In the genomic region with DNA sequence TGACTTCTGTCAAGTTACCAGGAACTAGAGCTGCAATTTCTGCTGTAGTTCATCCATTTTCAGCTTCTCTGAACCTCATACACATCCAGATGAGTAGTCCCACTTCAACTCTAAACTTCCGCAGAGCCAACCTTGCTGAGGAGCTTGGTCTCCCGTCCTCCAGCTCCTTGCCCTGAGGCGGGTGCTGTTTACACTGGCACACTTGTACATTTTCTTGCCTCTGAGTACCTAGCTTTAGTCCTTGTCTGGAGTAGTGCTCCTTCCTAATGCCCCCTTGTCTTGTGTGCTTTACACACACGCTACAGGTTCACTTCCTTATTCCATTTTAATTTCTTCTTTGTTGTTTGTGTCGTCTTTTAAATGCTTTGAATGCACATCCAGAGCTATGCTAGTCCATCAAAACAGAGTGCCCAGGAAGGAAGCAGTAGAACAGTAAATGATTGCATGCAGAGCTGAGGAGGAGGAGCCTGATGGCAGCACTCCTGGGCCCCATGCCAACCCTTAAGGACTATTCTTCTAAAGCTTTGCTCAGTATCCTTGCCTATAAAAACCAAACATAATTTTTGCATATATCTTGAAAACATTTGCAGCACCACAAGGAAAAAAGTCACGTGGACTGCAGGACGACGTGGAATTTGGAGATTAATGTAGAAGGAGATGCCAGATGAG, we compare ENCODE assay signal across 30 mouse cellular contexts. TPM values are rescaled to one million over a fixed set of nuclear protein-coding genes. Genes with fewer than 3 reads are reported as not detected.
DNase-seq lines count a peak whose midpoint lies in the region; ATAC-seq and TF ChIP-seq lines count a peak whose summit lies in the region.
"Had no signal": no experiment of that assay in that cellular context is flagged by ENCODE, and none has a peak within 500 bp of the region (broad histone marks: within the 10 kb centered on the region; RNA-seq: fewer than 3 reads in every experiment).

No protein-coding gene starts in this region.

- 57% methylated on average over 8 of the region's 8 CpGs for WGBS in lung, adult 2 months
- 64% methylated on average over 8 of the region's 8 CpGs for WGBS in lung, embryonic 15.5 days

- no peaks in the 10 kb centered on the region for H3K4me1 ChIP-seq in lung, adult 2 months (ENCODE audit: control insufficient read depth, insufficient read depth, low read length)
- 0 out of 2 replicates have a peak, but pooled peaks cover 4% of the 10 kb centered on the region for H3K4me1 ChIP-seq in lung, embryonic 15.5 days
- H3K4me1 ChIP-seq: embryonic facial prominence, embryonic 12.5 days; liver, embryonic 12.5 days; neural tube, embryonic 15.5 days; stomach, embryonic 15.5 days had no signal

- no peak overlapping the region for H3K4me3 ChIP-seq in lung, adult 2 months (replicated peaks; ENCODE audit: extremely low read depth, low read depth, low read length)
- H3K4me3 ChIP-seq in lung, embryonic 15.5 days: no peak overlapping the region
- H3K4me3 ChIP-seq: embryonic facial prominence, embryonic 12.5 days; heart, embryonic 10.5 days; heart, embryonic 15.5 days; liver, embryonic 12.5 days; megakaryocyte, embryonic 14.5 days; neural tube, embryonic 15.5 days; stomach, embryonic 15.5 days had no signal

- peak overlapping the region; percentile 27; the same call in 1 of the 2 replicates for H3K27ac ChIP-seq in lung, embryonic 15.5 days
- H3K27ac ChIP-seq: embryonic facial prominence, embryonic 12.5 days; heart, embryonic 10.5 days; heart, embryonic 15.5 days; liver, embryonic 12.5 days; neural tube, embryonic 15.5 days; stomach, embryonic 15.5 days had no signal

- ATAC-seq in frontal cortex, adult (ENCODE audit: low TSS enrichment): peak; percentile 57; the same call in 1 of the 2 replicates
- ATAC-seq in lung, embryonic 15.5 days (ENCODE audit: borderline replicate concordance, extremely low read depth, low FRiP score, low TSS enrichment): peak; percentile 74
- ATAC-seq: forebrain, embryonic 16.5 days; hindbrain, embryonic 16.5 days; liver, embryonic 12.5 days; liver, postnatal 0 days; Patski had no signal

- no peak for DNase-seq in frontal cortex, postnatal 25 days (ENCODE audit: low spot score in 2 of 2)
- peak; percentile 42 to 58 for DNase-seq in lung, adult 18-20 months
- DNase-seq in lung, adult 2 months: no peak
- peak; percentile 55 for DNase-seq in lung, postnatal 25 days (ENCODE audit: low spot score)
- DNase-seq in cerebellum, adult 8-10 months: no peak
- DNase-seq in adrenal gland, postnatal 10 days: no peak
- DNase-seq: adrenal gland, postnatal 14 days; cerebellum, adult 11 months; cerebellum, adult 9-11 months; embryo, embryonic 11 days; gastrocnemius, postnatal 10 days; kidney, adult 18-20 months; layer of hippocampus, postnatal 36 days; left cerebral cortex, postnatal 4 days; liver, postnatal 0 days; midbrain, embryonic 14.5 days; retina, postnatal 1 day; thymus, postnatal 14 days had no signal

- no peak overlapping the region for H3K4me2 ChIP-seq in lung, embryonic 15.5 days
- H3K4me2 ChIP-seq: embryonic facial prominence, embryonic 12.5 days; heart, embryonic 15.5 days; liver, embryonic 12.5 days; neural tube, embryonic 15.5 days; stomach, embryonic 15.5 days had no signal

- H3K9me3 ChIP-seq in lung, embryonic 15.5 days: no peaks in the 10 kb centered on the region
- H3K9me3 ChIP-seq: heart, embryonic 15.5 days; neural tube, embryonic 15.5 days; stomach, embryonic 15.5 days had no signal

- no peak overlapping the region for H3K9ac ChIP-seq in lung, embryonic 15.5 days
- H3K9ac ChIP-seq: embryonic facial prominence, embryonic 12.5 days; heart, embryonic 15.5 days; liver, embryonic 12.5 days; liver, postnatal 0 days; neural tube, embryonic 15.5 days; stomach, embryonic 15.5 days had no signal

- TF ChIP-seq CTCF in lung, adult 2 months (IDR thresholded peaks at IDR 0.05; ENCODE audit: insufficient read depth, low read length): no peak

- H3K36me3 ChIP-seq in lung, embryonic 15.5 days: peaks cover 25% of the 10 kb centered on the region

- no peak for TF ChIP-seq POLR2A in lung, adult 2 months (IDR thresholded peaks at IDR 0.05; ENCODE audit: borderline replicate concordance, extremely low read depth, low read depth, low read length)

- no peaks in the 10 kb centered on the region for H3K27me3 ChIP-seq in lung, embryonic 15.5 days
- H3K27me3 ChIP-seq: embryonic facial prominence, embryonic 12.5 days; heart, embryonic 15.5 days; liver, embryonic 12.5 days; megakaryocyte, embryonic 14.5 days; neural tube, embryonic 15.5 days; Patski; stomach, embryonic 15.5 days had no signal

RNA-seq across cellular contexts. Expression of a gene that starts 9.6 kb away (rescaled TPM):
- 5.5 and 7.3 TPM in 2 replicates for polyA plus RNA-seq in lung, adult 2 months (2012; rRNA removed)
- polyA plus RNA-seq in lung, embryonic 15.5 days (2015; fragmentation: Nextera tagmentation; extraction: Ambion mirVana): 28.4 and 28.8 TPM in 2 replicates
- 10 to 100 TPM; 15.2 to 16.6 TPM for total RNA-seq in adrenal gland, postnatal 10 days (2021)

Comparison
In these comparisons a context has a peak if more than half of its experiments do, and no peak if none do; other contexts are left out.
1. DNase-seq: peak in lung, adult 18-20 months (2 of 2) and lung, postnatal 25 days (single experiment); none in frontal cortex, postnatal 25 days (0 of 2), lung, adult 2 months (single experiment), cerebellum, adult 8-10 months (single experiment) and adrenal gland, postnatal 10 days (single experiment).